Mouse (Mus musculus): Measurements from ENCODE around the gene Zfp618.

DNA sequence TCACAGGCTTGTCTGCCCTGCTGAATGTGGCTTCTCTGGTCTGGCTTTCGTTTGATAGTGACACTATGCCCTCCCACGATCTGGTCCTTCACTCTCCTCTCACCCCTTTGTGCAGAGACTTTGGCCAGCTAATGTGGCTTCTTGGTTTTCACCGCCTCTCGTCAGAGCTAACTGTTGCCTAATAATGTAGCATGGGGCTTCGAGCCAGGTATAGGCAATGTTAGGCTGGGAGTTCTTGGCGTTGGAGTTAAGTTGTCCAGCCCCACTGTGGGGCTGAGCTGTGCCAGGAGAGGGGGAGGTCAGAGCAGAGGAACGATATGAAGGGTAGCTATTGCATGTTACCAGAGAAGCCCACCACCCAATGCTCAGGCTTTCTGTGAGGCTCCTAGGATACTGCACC, 34.5 kb downstream of the Zfp618 start:
- TF ChIP-seq TAL1 (conservative IDR thresholded peaks at IDR 0.05; ENCODE audit: low read depth, low read length) (no peak), CTCF (IDR thresholded peaks at IDR 0.05; ENCODE audit: low read depth, low read length) (no peak), GATA1 (IDR thresholded peaks at IDR 0.05; ENCODE audit: borderline replicate concordance, low read length) (no peak), GATA2 (IDR thresholded peaks at IDR 0.05; ENCODE audit: borderline replicate concordance, low read depth, low read length) (no peak), POLR2AphosphoS5 (IDR thresholded peaks at IDR 0.05; ENCODE audit: insufficient replicate concordance, low read depth, low read length) (no peak)

Data from G1E (cell line).